Mouse (Mus musculus) ovary, adult 2 months (tissue): ENCODE data around the gene Prss22. TPM values are rescaled to one million over a fixed set of nuclear protein-coding genes. Genes with fewer than 3 reads are reported as not detected.

Source experiments
- polyA plus RNA-seq: library from polyadenylated mRNA; depleted of rRNA; stranded (reverse); fragments of >200 nt; gene quantifications from 2 replicates; pipeline ENCODE4 v1.2.3, GENCODE M21; 2012; rRNA removed

Prss22 gene
- polyA plus RNA-seq, result 0.81 and 0.92 TPM in 2 replicates

GRCm38 (mm10) chr17:23997901-23998300, at the start of gene Prss22:
TSS of gene Prss22 (minus strand) at chr17:23998100.

GRCm38 (mm10) chr17:24037844-24038243, 39.9 kb upstream of the Prss22 start, which contains the start of gene Prss27:
TSS of gene Prss27 (plus strand) at chr17:24038144.

DNA sequence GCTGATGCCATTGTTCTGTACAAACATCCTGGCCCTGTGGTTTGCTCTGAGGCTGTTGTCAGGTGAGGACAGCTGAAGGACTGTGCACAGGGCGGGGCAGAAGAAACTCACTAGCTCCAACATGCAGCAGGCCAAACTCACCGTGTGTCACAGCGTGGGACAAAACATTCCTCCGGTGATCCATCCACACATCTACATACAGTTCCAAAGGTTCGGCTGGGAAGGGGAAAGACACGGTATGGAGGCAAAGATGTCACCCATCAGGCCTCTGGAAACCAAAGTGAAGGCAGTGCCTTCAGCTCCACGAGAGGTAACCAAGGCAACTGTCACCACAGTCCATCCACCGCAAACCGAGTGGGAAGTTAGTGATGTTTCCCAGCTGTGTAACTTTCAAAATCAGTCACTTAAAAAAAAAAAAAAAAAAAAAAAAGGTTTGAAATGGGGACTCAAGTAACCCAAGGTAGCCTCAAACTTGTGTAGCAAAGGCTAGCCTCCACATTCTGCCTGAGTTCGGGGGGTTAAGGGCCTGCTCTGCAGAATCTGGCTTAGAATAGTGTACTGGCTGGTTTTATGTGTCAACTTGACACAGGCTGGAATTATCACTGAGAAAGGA, 17.5 kb downstream of the Prss22 start, which contains the start of gene Prss30:
Gene Prss30, minus strand, starts transcription at position 270 of the 613 bp plus-strand sequence.

GRCm38 (mm10) chr17:23955174-23955573, 42.7 kb downstream of the Prss22 start, which contains the start of gene Sbpl:
TSS of gene Sbpl (minus strand) at chr17:23955274.

Other genes starting within 250 kb of the Prss22 start
- gene Flywch1, start 226.5 kb downstream of the Prss22 start, polyA plus RNA-seq, result 49.4 and 56.6 TPM in 2 replicates
- gene Flywch2, start 212.0 kb downstream of the Prss22 start, polyA plus RNA-seq, result 14.5 and 15.3 TPM in 2 replicates
- gene Srrm2, start 207.6 kb downstream of the Prss22 start, polyA plus RNA-seq, result 840 and 913 TPM in 2 replicates
- gene Elob, start 169.0 kb downstream of the Prss22 start, polyA plus RNA-seq, result 548 and 704 TPM in 2 replicates
- 0.15 and 0.17 TPM in 2 replicates for gene Prss33, start 162.0 kb downstream of the Prss22 start, polyA plus RNA-seq
- gene Prss32, start 154.2 kb downstream of the Prss22 start, polyA plus RNA-seq, result 0.71 and 1.6 TPM in 2 replicates
- 0.32 and 0.58 TPM in 2 replicates for gene Prss41, start 153.9 kb downstream of the Prss22 start, polyA plus RNA-seq
- not detected in 2 replicates for gene Prss21, start 130.0 kb downstream of the Prss22 start, polyA plus RNA-seq
- 1.0 and 5.2 TPM in 2 replicates for gene Dcpp1, start 117.2 kb downstream of the Prss22 start, polyA plus RNA-seq
- gene Dcpp2, start 117.2 kb downstream of the Prss22 start, polyA plus RNA-seq, result 1.0 and 1.4 TPM in 2 replicates
- gene Dcpp3, start 80.6 kb downstream of the Prss22 start, polyA plus RNA-seq, result 7.0 and 7.8 TPM in 2 replicates
- not detected in 2 replicates for gene Sbp, start 56.4 kb downstream of the Prss22 start, polyA plus RNA-seq
- 0.26 TPM in 1 of 2 replicates, not detected in the other for gene Sbpl, start 42.8 kb downstream of the Prss22 start, polyA plus RNA-seq
- gene Prss30, start 17.5 kb downstream of the Prss22 start, polyA plus RNA-seq, result 3.5 and 5.3 TPM in 2 replicates
- 0.39 and 0.77 TPM in 2 replicates for gene Prss27, start 40.0 kb upstream of the Prss22 start, polyA plus RNA-seq
- 51.8 and 52.0 TPM in 2 replicates for gene Kctd5, start 75.4 kb upstream of the Prss22 start, polyA plus RNA-seq
- 21.1 and 22.9 TPM in 2 replicates for gene Pdpk1, start 152.8 kb upstream of the Prss22 start, polyA plus RNA-seq
- gene Amdhd2, start 165.7 kb upstream of the Prss22 start, polyA plus RNA-seq, result 80.4 and 91.4 TPM in 2 replicates
- gene Atp6v0c, start 171.6 kb upstream of the Prss22 start, polyA plus RNA-seq, result 1,050 and 1,217 TPM in 2 replicates
- gene Tbc1d24, start 207.5 kb upstream of the Prss22 start, polyA plus RNA-seq, result 41.6 and 41.7 TPM in 2 replicates
- 10.8 and 13.0 TPM in 2 replicates for gene Ntn3, start 211.4 kb upstream of the Prss22 start, polyA plus RNA-seq
- gene Tedc2, start 222.8 kb upstream of the Prss22 start, polyA plus RNA-seq, result 22.5 and 22.7 TPM in 2 replicates